Mouse (Mus musculus): Measurements from ENCODE around the gene Ndufb7. TPM values are rescaled to one million over a fixed set of nuclear protein-coding genes. Genes with fewer than 3 reads are reported as not detected.

Gene Ndufb7
- total and polyA plus RNA-seq, 3 experiments = 144 to 331 (median 223) TPM

- in situ Hi-C loops (cut with MboI; ENCODE audit: low pct_ligation_motif_present, low pct_unique_long_range_greater_than_20kb, low sequenced_read_pairs) (no loop called here), dilution Hi-C loops (cut with MboI; ENCODE audit: extremely low pct_ligation_motif_present, extremely low pct_unique_long_range_greater_than_20kb, low sequenced_read_pairs) (no loop called here)
- Histone ChIP-seq H3K27me3 (replicated peaks) (no peaks in the 10 kb centered on the region), H3K4me1 (ENCODE audit: control insufficient read depth in 1 of 2, insufficient read depth in 2 of 2) (peaks cover 4 to 22% of the 10 kb centered on the region in 2 experiments; a peak in 3 of 4 replicates), H3K9ac (ENCODE audit: insufficient read depth, low read depth) (no peak overlapping the region), H3K9me3 (replicated peaks; ENCODE audit: low read length) (no peaks in the 10 kb centered on the region), H3K36me3 (replicated peaks in 1 of 2; ENCODE audit: control insufficient read depth in 1 of 2, insufficient read depth in 1 of 2, low read length in 1 of 2) (peaks cover 13 to 63% of the 10 kb centered on the region in 2 experiments), H3K79me2 (replicated peaks; ENCODE audit: control insufficient read depth, extremely low read depth, insufficient read depth, poor library complexity, severe bottlenecking) (peaks cover 37% of the 10 kb centered on the region), H3K27ac (ENCODE audit: insufficient read depth, low read depth) (no peak overlapping the region), H3K4me2 (ENCODE audit: insufficient read depth, low read depth, poor library complexity, severe bottlenecking) (no peak overlapping the region), H3K4me3 (replicated peaks in 1 of 3; ENCODE audit: low read depth in 2 of 3, low read length in 2 of 3, poor library complexity in 1 of 3) (no peak overlapping the region)
- no peak for DNase-seq (ENCODE audit: extremely low read depth)
- TF ChIP-seq SIN3A (IDR thresholded peaks at IDR 0.05; ENCODE audit: low read length) = no peak
- no peak for TF ChIP-seq E2F4 (IDR thresholded peaks at IDR 0.05; ENCODE audit: insufficient replicate concordance, low read depth, low read length)
- TF ChIP-seq PAX5 (IDR thresholded peaks at IDR 0.05; ENCODE audit: low read length) = no peak
- TF ChIP-seq CTCF (conservative IDR thresholded peaks at IDR 0.05 in 1 of 2, IDR thresholded peaks at IDR 0.05 in 1 of 2; ENCODE audit: low read depth in 2 of 2, low read length in 2 of 2) = peak in 1 of 2 experiments; percentile 61; a peak in 2 of 4 replicates
- no peak for TF ChIP-seq MEF2A (IDR thresholded peaks at IDR 0.05; ENCODE audit: borderline replicate concordance, low read depth, low read length)
- TF ChIP-seq POLR2A (IDR thresholded peaks at IDR 0.05; ENCODE audit: low read depth, low read length) = no peak
- TF ChIP-seq ETS1 (conservative IDR thresholded peaks at IDR 0.05; ENCODE audit: low read depth, low read length) = no peak
- TF ChIP-seq KAT2A (IDR thresholded peaks at IDR 0.05; ENCODE audit: insufficient replicate concordance, low read length) = no peak
- no peak for TF ChIP-seq MXI1 (IDR thresholded peaks at IDR 0.05; ENCODE audit: low read depth, low read length)
- TF ChIP-seq CHD2 (IDR thresholded peaks at IDR 0.05; ENCODE audit: low read length) = no peak
- TF ChIP-seq SMC3 (IDR thresholded peaks at IDR 0.05; ENCODE audit: low read depth, low read length) = peak; percentile 34; the same call in 1 of the 2 replicates
- TF ChIP-seq RAD21 (IDR thresholded peaks at IDR 0.05; ENCODE audit: low read depth, low read length) = peak; percentile 65
Observed at GRCm38 (mm10) chr8:83590488-83591023, 24.1 kb downstream of the Ndufb7 start.

- dilution Hi-C loops (cut with MboI; ENCODE audit: extremely low pct_ligation_motif_present, extremely low pct_unique_long_range_greater_than_20kb, low sequenced_read_pairs) (no loop called here), in situ Hi-C loops (cut with MboI; ENCODE audit: low pct_ligation_motif_present, low pct_unique_long_range_greater_than_20kb, low sequenced_read_pairs) (no loop called here)
- Histone ChIP-seq H3K4me1 (ENCODE audit: control insufficient read depth in 1 of 2, insufficient read depth in 2 of 2) (peaks cover 4 to 22% of the 10 kb centered on the region in 2 experiments; a peak in 3 of 4 replicates), H3K9ac (ENCODE audit: insufficient read depth, low read depth) (peak overlapping the region; percentile 81; the same call in 1 of the 2 replicates), H3K27me3 (replicated peaks) (no peaks in the 10 kb centered on the region), H3K9me3 (replicated peaks; ENCODE audit: low read length) (no peaks in the 10 kb centered on the region), H3K4me2 (ENCODE audit: insufficient read depth, low read depth, poor library complexity, severe bottlenecking) (peak overlapping the region; percentile 30; the same call in 1 of the 2 replicates), H3K27ac (ENCODE audit: insufficient read depth, low read depth) (no peak overlapping the region), H3K36me3 (replicated peaks in 1 of 2; ENCODE audit: control insufficient read depth in 1 of 2, insufficient read depth in 1 of 2, low read length in 1 of 2) (peaks cover 5 to 44% of the 10 kb centered on the region in 2 experiments), H3K79me2 (replicated peaks; ENCODE audit: control insufficient read depth, extremely low read depth, insufficient read depth, poor library complexity, severe bottlenecking) (peaks cover 33% of the 10 kb centered on the region), H3K4me3 (replicated peaks in 1 of 3; ENCODE audit: low read depth in 2 of 3, low read length in 2 of 3, poor library complexity in 1 of 3) (peak overlapping the region in 1 of 3 experiments; percentile 87)
- TF ChIP-seq PAX5 (IDR thresholded peaks at IDR 0.05; ENCODE audit: low read length) (no peak), CHD2 (IDR thresholded peaks at IDR 0.05; ENCODE audit: low read length) (no peak)
- no peak for DNase-seq (ENCODE audit: extremely low read depth)
Observed at GRCm38 (mm10) chr8:83592682-83593081, 26.2 kb downstream of the Ndufb7 start.

Measured in CH12.LX (cell line).